ENCODE assay signal across 8 mouse cellular contexts in genomic region chr13:92274274-92275198, GRCm38 (mm10). TPM values are rescaled to one million over a fixed set of nuclear protein-coding genes. Genes with fewer than 3 reads are reported as not detected.
DNase-seq lines count a peak whose midpoint lies in the region; ATAC-seq and TF ChIP-seq lines count a peak whose summit lies in the region.
"Had no signal": no experiment of that assay in that cellular context is flagged by ENCODE, and none has a peak within 500 bp of the region (broad histone marks: within the 10 kb centered on the region; RNA-seq: fewer than 3 reads in every experiment).

No protein-coding gene starts in this region.

- TF ChIP-seq POLR2A in brain, embryonic 14.5 days (IDR thresholded peaks at IDR 0.05; ENCODE audit: borderline replicate concordance, extremely low read depth, insufficient read depth, insufficient read length, poor library complexity, severe bottlenecking): no peak

- no peak overlapping the region for H3K4me3 ChIP-seq in heart, embryonic 15.5 days

- H3K9ac ChIP-seq in heart, embryonic 15.5 days: no peak overlapping the region

- H3K27ac ChIP-seq in heart, embryonic 15.5 days: peak overlapping the region; percentile 62
- H3K27ac ChIP-seq: macrophage had no signal

- 23% methylated on average over 14 of the region's 14 CpGs for WGBS in heart, embryonic 15.5 days

- H3K36me3 ChIP-seq in heart, embryonic 15.5 days: no peaks in the 10 kb centered on the region

- no peaks in the 10 kb centered on the region for H3K27me3 ChIP-seq in heart, embryonic 15.5 days

- TF ChIP-seq CTCF in brain, embryonic 14.5 days (IDR thresholded peaks at IDR 0.05; ENCODE audit: borderline replicate concordance, extremely low read depth, insufficient read depth, insufficient read length): no peak

- H3K4me2 ChIP-seq in heart, embryonic 15.5 days: peak overlapping the region; percentile 49

- ATAC-seq in heart, embryonic 15.5 days (replicated peaks; ENCODE audit: insufficient number of reproducible peaks, insufficient read depth, low FRiP score, low read depth): peak; percentile 72
- ATAC-seq in megakaryocyte progenitor cell, adult 5-6 weeks (replicated peaks; ENCODE audit: poor library complexity): peak; percentile 94

- peaks cover 14% of the 10 kb centered on the region for H3K4me1 ChIP-seq in heart, embryonic 15.5 days (replicated peaks)

- DNase-seq in thymus, postnatal 36 days: peak; percentile 8 to 14
- no peak for DNase-seq in thymus, postnatal 14 days
- peak; percentile 55 for DNase-seq in brain, embryonic 14.5 days (ENCODE audit: low read depth)
- peak; percentile 82 to 87 for DNase-seq in kidney, postnatal 36 days
- no peak for DNase-seq in embryo, embryonic 10 days (ENCODE audit: low spot score)

- no peaks in the 10 kb centered on the region for H3K9me3 ChIP-seq in heart, embryonic 15.5 days (replicated peaks)

RNA-seq across cellular contexts. Expression of gene Gm20379, which starts 31.2 kb away (rescaled TPM):
- not detected in 2 replicates for polyA plus RNA-seq in brain, embryonic 14.5 days (2012; rRNA removed)
- polyA plus RNA-seq in heart, embryonic 15.5 days (2015; fragmentation: Nextera tagmentation; extraction: Ambion mirVana): 0.47 and 0.65 TPM in 2 replicates
- not detected in 2 replicates for total RNA-seq in megakaryocyte progenitor cell, adult 5-6 weeks (2015)
- total RNA-seq in megakaryocyte progenitor cell, adult 5-6 weeks (2017): not detected in 2 replicates
- polyA plus RNA-seq: macrophage had no signal

Comparison
In these comparisons a context has a peak if more than half of its experiments do, and no peak if none do; other contexts are left out.
1. DNase-seq: peak in thymus, postnatal 36 days (2 of 2), brain, embryonic 14.5 days (single experiment) and kidney, postnatal 36 days (2 of 2); none in thymus, postnatal 14 days (single experiment) and embryo, embryonic 10 days (single experiment).